Mouse (Mus musculus) embryo, embryonic 11 days (tissue): ENCODE measurements around the gene Dgkh.

Experiments
- DNase-seq: peaks from one replicate; pipeline ENCODE4 v3.0.0-alpha.2; 2015

Dgkh gene

DNA sequence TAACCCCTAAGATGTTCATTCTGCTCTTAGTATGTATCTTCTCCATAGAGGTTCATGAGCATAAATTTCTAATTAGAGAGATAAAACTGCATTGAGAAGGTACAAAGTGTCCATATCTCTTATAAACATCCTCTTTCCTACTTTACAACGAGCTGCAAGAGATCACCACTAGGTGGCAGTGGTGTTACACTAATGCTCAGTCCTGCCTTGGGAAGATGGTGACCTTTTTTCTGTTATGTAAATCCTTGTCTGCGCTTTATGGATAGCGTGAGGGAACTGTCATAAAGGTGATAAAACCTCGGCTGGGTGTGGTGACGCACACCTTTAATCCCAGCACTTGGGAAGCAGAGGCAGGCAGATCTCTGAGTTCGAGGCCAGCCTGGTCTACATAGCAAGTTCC, 64.3 kb downstream of the Dgkh start:
- DNase-seq, result peak; percentile 86

GRCm38 (mm10) chr14:78667763-78668162, 64.8 kb downstream of the Dgkh start:
- DNase-seq, result no peak

DNA sequence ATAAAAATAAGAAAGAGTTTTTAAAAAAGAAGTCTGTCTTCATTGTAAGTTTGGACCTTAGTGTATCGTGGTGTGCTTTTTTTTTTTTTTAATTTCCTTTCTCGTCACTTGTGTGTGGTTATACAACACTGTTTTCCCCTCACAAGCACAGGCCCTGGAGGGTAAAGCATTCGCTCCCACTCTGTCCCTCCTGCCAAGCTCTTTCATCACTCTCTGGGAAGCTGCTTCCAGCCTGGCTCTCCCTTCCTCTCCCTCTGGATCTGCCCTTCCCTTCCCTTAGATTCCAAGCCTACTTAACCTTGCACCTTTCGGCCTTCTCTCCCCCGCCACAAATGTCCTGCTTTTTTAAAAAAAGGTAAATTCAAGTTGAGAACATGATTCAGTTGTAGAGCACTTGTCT, 69.9 kb downstream of the Dgkh start:
- DNase-seq, result no peak

DNA sequence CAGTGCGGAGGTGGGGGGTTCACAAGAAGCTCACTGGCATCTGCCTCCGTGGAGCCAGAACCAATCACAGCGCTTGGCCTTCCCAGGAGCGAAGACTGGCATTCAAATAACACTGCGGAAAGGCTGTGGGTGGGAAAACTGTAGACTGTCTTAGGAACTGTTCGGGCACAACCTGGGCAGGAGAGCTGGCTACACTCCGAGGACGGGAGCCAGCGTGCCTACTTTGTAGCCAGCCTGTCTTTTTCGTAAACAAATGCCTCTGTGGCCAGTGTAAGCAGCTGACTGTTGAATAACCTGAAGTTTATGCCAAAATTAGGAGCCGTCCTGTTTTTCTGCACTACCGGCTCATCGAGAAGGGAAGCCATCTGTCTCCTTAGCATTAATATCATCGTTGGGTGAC, 71.1 kb downstream of the Dgkh start:
- DNase-seq, result no peak

DNA sequence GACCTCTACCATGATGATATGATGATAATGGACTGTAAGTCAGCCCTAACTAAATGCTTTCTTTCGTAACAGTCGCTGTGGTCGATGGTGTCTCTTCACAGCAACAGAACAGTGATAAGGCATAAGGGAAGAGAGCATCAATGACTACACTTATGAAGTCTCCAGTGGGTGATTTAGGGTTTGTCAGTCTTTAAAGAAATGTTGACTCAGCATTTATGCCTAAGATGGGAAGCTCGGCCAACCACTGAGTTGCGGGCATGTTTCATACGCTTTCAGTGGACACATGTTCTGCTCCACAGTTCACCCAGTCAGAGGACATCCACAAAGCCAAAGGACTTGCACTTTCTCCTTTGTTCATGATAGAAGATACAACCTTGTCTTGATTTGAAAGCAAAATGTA, 73.9 kb downstream of the Dgkh start:
- DNase-seq, result no peak

DNA sequence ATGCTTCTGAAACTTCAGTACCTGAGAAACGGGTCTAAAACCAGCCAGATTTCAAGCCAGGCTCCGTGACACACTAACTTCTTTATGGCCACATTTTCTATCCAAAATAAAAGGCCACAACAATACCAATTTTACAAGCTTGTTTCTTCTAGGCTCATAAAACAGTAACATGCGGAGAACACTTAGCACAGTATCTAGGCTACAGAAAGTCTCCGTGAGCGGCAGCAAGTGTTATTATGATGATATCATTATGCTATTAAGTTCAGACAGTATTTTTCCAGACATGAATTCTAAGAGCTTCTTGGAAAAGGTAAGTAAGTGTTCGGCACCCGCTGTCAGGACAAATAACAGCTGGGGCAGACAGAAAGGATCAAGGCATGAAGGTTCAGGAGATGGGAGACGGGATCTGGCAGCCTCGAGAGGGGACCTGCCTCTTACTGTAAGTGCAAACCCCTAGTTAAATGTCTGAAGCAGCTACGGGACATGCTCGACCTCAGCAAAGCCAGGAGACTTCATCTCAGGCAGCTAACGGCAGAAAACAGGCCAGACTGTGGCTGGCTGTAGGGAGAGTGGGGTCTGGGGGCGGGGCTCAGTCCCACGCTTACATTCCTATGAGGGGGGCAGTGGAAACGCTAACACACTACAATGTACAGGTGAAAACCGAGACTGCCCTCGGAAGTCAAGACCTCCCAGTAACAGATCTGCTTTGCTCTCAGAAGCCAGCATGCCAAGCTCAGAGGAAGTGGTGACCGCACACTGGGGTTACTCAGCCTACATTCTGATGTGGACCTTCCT, 75.5 kb downstream of the Dgkh start:
- no peak for DNase-seq

DNA sequence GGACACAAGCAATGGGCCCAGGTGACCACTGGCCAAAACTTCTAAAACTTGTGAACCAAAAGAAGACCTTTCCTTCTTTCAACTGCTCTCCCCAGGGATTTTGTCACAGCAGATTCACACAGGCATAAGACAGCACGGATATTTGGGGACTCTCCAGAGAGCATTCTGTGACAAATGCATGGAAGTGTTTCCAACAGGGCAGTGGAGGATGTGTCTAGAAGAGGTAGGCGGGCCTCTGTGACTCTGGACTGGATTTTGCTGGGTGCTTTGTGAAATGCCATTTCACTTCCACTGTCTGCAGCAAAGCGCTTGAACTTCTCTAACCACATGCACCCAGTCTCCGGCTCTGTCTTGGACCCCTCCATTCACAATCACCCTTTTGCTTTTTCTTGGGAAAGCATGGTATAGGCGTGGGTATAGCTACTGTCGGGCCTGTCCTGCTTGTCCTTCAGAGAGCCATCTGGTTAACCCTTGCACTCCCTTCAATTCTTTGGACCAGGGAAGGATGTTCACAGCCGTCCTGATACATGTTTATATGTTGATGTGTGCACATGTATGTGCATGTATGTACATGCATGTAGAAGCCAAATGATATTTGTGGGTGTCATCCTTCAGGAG, 77.5 kb downstream of the Dgkh start:
- no peak for DNase-seq

DNA sequence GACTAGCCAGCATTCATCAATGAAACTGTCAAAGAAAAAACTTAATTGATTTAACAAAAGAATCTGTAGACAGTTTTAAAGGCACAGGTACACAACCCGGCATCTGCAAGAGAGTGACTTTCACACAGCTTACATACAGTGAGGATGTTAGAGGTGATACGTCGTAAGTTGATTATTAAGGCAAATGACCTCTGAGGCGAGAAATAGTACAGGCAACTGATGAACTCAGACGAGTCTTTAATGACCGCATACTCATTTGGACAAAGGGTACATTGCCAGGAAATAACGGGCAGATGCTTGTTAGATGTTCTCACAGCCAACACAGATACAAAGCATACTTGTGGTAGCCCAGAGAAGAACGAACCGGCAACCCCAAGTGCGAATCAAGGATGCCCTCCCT, 78.4 kb downstream of the Dgkh start:
- DNase-seq, result no peak

GRCm38 (mm10) chr14:78653333-78653732, 79.2 kb downstream of the Dgkh start:
- no peak for DNase-seq

DNA sequence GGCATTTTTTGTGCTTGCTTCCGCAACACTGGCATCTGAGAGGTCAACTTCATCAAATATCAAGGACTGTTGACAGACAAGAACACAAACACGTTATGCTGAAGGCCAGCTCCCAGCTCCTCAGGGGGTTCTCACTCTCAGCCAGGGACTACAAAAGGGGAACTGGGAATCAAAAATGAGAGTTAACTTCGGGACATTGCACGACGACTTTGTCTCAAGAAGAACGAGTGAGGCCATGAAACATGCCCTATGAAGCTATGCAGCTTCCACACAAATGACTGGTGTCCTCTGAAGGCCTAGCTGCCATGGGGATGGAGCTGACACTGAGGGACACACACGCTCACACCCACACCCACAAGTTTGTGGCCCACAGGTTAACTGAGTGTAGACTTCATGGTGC, 80.9 kb downstream of the Dgkh start:
- no peak for DNase-seq

- DNase-seq, result no peak
These were observed 82.0 kb downstream of the Dgkh start for GRCm38 (mm10) chr14:78650379-78651095.

- no peak for DNase-seq
These were observed 82.9 kb downstream of the Dgkh start for GRCm38 (mm10) chr14:78649525-78650274.

GRCm38 (mm10) chr14:78645622-78646021, 87.0 kb downstream of the Dgkh start:
- no peak for DNase-seq

GRCm38 (mm10) chr14:78641314-78641713, 91.3 kb downstream of the Dgkh start:
- no peak for DNase-seq

- DNase-seq, result no peak
These were observed 92.9 kb downstream of the Dgkh start for GRCm38 (mm10) chr14:78639691-78640090.

GRCm38 (mm10) chr14:78635612-78636400, 96.8 kb downstream of the Dgkh start:
- no peak for DNase-seq

GRCm38 (mm10) chr14:78632747-78633146, 99.8 kb downstream of the Dgkh start:
- no peak for DNase-seq

DNA sequence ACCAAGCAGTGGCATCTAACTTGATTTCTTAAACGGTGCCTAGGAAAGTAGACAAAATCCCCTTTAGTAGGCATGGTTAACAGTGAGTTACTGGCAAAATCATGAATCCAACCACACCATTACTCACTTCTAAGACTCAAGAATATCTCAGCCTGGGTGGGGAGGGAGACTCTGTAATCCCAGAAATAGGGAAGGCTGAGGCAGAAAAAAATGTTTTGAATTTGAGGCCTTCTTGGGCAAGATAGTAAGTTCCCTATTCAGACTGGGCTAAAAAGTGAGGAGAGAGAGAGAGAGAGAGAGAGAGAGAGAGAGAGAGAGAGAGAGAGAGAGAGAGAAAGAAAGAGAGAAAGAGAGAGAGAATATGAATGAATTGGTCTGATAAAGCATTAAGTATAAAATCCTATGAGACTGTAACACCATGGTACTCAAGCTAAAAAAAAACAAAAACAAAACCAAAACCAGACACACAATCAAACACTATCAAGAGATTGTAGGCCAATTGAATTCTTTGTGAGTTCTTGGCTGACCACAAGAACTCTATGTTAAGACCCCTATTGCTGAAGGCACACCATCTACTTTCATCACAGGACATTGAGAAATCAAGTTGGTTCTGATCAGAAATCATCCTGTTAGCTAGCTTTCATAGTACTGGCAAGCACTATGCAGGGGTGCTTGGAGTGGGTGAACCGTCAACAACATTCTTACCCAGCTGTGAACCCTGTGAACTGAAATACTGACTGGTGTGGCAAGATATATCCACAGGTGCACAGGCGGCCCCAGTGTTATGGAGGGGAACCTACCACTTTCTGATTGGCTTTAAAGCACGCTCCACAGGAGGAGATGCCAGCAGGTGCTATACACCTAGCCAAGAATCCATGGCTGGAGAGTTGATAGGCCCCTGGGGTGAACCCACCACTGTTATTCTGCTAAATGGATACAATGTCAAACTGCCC, 101.4 kb downstream of the Dgkh start:
- DNase-seq, result no peak

- DNase-seq, result peak; percentile 46
These were observed 104.9 kb downstream of the Dgkh start for GRCm38 (mm10) chr14:78627516-78628275.

DNA sequence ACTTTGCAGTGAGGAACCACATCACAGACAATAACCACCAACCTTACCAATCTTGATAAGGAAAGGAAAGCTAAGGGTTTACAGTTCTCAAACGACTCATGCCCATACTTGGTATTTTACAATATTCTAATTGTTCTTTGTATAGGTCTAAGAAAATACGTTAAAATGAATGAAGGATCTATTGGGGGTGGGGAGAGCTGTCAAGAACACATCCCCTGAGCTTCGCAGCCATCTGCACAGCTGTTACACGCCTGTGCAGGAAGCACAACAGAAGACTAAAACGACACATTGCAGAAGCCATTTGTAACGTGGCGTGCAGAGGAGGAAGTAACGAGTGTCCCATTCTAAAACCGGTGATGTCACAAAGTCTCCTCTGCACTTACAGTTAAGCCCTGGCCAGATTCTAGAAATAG, 113.7 kb downstream of the Dgkh start:
- DNase-seq, result no peak
